Mouse (Mus musculus): ENCODE data around the gene Zbtb17. TPM values are rescaled to one million over a fixed set of nuclear protein-coding genes. Genes with fewer than 3 reads are reported as not detected.

Zbtb17 gene
- polyA plus RNA-seq, 1 experiment from 2014 or later: 34.8 TPM

GRCm38 (mm10) chr4:141506893-141507292 lies 62.4 kb downstream of the Zbtb17 start:
- Histone ChIP-seq H3K36me3 (no peaks in the 10 kb centered on the region), H3K27ac (replicated peaks) (peak overlapping the region; percentile 84), H3K27me3 (replicated peaks) (no peaks in the 10 kb centered on the region), H3K4me3 (replicated peaks) (no peak overlapping the region), H3K4me2 (peak overlapping the region; percentile 25; the same call in 1 of the 2 replicates), H3K9me3 (replicated peaks) (no peaks in the 10 kb centered on the region), H3K9ac (replicated peaks) (no peak overlapping the region), H3K4me1 (peaks cover 36% of the 10 kb centered on the region)
- 80% methylated on average over 10 of the region's 10 CpGs for WGBS
- 0 out of 2 replicates have a peak, but pooled peaks have one; percentile 27 for ATAC-seq (ENCODE audit: low FRiP score)

GRCm38 (mm10) chr4:141510457-141510856 lies 66.0 kb downstream of the Zbtb17 start:
- no peaks in the 10 kb centered on the region for H3K9me3 ChIP-seq (replicated peaks)
- 86% methylated on average over 13 of the region's 13 CpGs for WGBS
- no peak overlapping the region for H3K9ac ChIP-seq (replicated peaks)
- no peak for ATAC-seq (ENCODE audit: low FRiP score)
- no peaks in the 10 kb centered on the region for H3K27me3 ChIP-seq (replicated peaks)
- no peaks in the 10 kb centered on the region for H3K36me3 ChIP-seq
- H3K4me1 ChIP-seq: peaks cover 33% of the 10 kb centered on the region
- no peak overlapping the region for H3K4me2 ChIP-seq
- no peak overlapping the region for H3K4me3 ChIP-seq (replicated peaks)
- no peak overlapping the region for H3K27ac ChIP-seq (replicated peaks)

GRCm38 (mm10) chr4:141512145-141512544 lies 67.7 kb downstream of the Zbtb17 start:
- no peak overlapping the region for H3K4me2 ChIP-seq
- H3K4me3 ChIP-seq (replicated peaks): no peak overlapping the region
- WGBS: 72% methylated on average over 6 of the region's 6 CpGs
- H3K9ac ChIP-seq (replicated peaks): no peak overlapping the region
- ATAC-seq (ENCODE audit: low FRiP score): no peak
- H3K4me1 ChIP-seq: peaks cover 22% of the 10 kb centered on the region
- H3K27ac ChIP-seq (replicated peaks): no peak overlapping the region
- H3K9me3 ChIP-seq (replicated peaks): no peaks in the 10 kb centered on the region
- no peaks in the 10 kb centered on the region for H3K27me3 ChIP-seq (replicated peaks)
- H3K36me3 ChIP-seq: peaks cover 13% of the 10 kb centered on the region

GRCm38 (mm10) chr4:141514179-141514641 lies 69.8 kb downstream of the Zbtb17 start:
- H3K27ac ChIP-seq (replicated peaks): no peak overlapping the region

More at GRCm38 (mm10) chr4:141514179-141514641, 69.8 kb downstream of the Zbtb17 start:
- Histone ChIP-seq H3K4me2 (no peak overlapping the region), H3K36me3 (peaks cover 31% of the 10 kb centered on the region), H3K27me3 (replicated peaks) (no peaks in the 10 kb centered on the region), H3K9ac (replicated peaks) (no peak overlapping the region), H3K9me3 (replicated peaks) (no peaks in the 10 kb centered on the region), H3K4me1 (peaks cover 19% of the 10 kb centered on the region), H3K4me3 (replicated peaks) (no peak overlapping the region)
- WGBS: 56% methylated on average over 12 of the region's 12 CpGs
- no peak for ATAC-seq (ENCODE audit: low FRiP score)

Other genes starting within 250 kb of the Zbtb17 start
- 8.9 and 9.0 TPM in 2 replicates for gene Rsg1, start 230.7 kb upstream of the Zbtb17 start, polyA plus RNA-seq (2015; fragmentation: Nextera tagmentation; extraction: Ambion mirVana)
- gene Arhgef19, start 205.2 kb upstream of the Zbtb17 start, polyA plus RNA-seq (2015; fragmentation: Nextera tagmentation; extraction: Ambion mirVana): 1.3 and 3.8 TPM in 2 replicates
- gene Epha2, start 143.4 kb upstream of the Zbtb17 start, polyA plus RNA-seq (2015; fragmentation: Nextera tagmentation; extraction: Ambion mirVana): 0.87 and 1.9 TPM in 2 replicates
- 35.2 and 42.5 TPM in 2 replicates for gene Fam131c, start 76.4 kb upstream of the Zbtb17 start, polyA plus RNA-seq (2015; fragmentation: Nextera tagmentation; extraction: Ambion mirVana)
- 0.33 TPM in 1 of 2 replicates, not detected in the other for gene Clcnka, start 45.9 kb upstream of the Zbtb17 start, polyA plus RNA-seq (2015; fragmentation: Nextera tagmentation; extraction: Ambion mirVana)
- gene Clcnkb, start 28.6 kb upstream of the Zbtb17 start, polyA plus RNA-seq (2015; fragmentation: Nextera tagmentation; extraction: Ambion mirVana): 0.27 TPM in 1 of 2 replicates, not detected in the other
- gene Hspb7, start 23.9 kb upstream of the Zbtb17 start, polyA plus RNA-seq (2015; fragmentation: Nextera tagmentation; extraction: Ambion mirVana): 0.31 and 1.0 TPM in 2 replicates
- gene Srarp, start 8.5 kb upstream of the Zbtb17 start, polyA plus RNA-seq (2015; fragmentation: Nextera tagmentation; extraction: Ambion mirVana): 0.27 and 0.58 TPM in 2 replicates
- gene Spen, start 93.9 kb downstream of the Zbtb17 start, polyA plus RNA-seq (2015; fragmentation: Nextera tagmentation; extraction: Ambion mirVana): 13.4 and 13.7 TPM in 2 replicates
- gene Fblim1, start 161.4 kb downstream of the Zbtb17 start, polyA plus RNA-seq (2015; fragmentation: Nextera tagmentation; extraction: Ambion mirVana): 31.0 and 32.2 TPM in 2 replicates
- 0.18 and 0.88 TPM in 2 replicates for gene Tmem82, start 174.0 kb downstream of the Zbtb17 start, polyA plus RNA-seq (2015; fragmentation: Nextera tagmentation; extraction: Ambion mirVana)
- gene Slc25a34, start 179.2 kb downstream of the Zbtb17 start, polyA plus RNA-seq (2015; fragmentation: Nextera tagmentation; extraction: Ambion mirVana): 0.10 and 0.28 TPM in 2 replicates
- gene Plekhm2, start 220.2 kb downstream of the Zbtb17 start, polyA plus RNA-seq (2015; fragmentation: Nextera tagmentation; extraction: Ambion mirVana): 6.8 and 8.1 TPM in 2 replicates
- gene Rsc1a1, start 240.9 kb downstream of the Zbtb17 start, polyA plus RNA-seq (2015; fragmentation: Nextera tagmentation; extraction: Ambion mirVana): 0.22 TPM in 1 of 2 replicates, not detected in the other

Measured in neural tube, embryonic 15.5 days (tissue).